Mouse (Mus musculus) heart, postnatal 25 days (tissue): ENCODE measurements at regions not wholly inside any gene's neighbourhood (a gene's known extent, or its start where the extent isn't known, plus 50 kb on each side); places are given as distances from the start of the nearest gene placed in this dataset.
"Not testable (repeated sequence)": the region's sequence is repeated elsewhere in the genome, so short reads cannot be mapped to it uniquely, and the experiment has no call there.

ENCODE experiments used
- DNase-seq: peaks from one replicate; pipeline ENCODE4 v3.0.0; 2022; ENCODE audit warnings: low spot score
- intact Hi-C: fragments of 180-260 bp; cut with DNase I; formaldehyde crosslinking; loops from one replicate; pipeline ENCODE4 v1.15.1; 2025

GRCm38 (mm10) chr10:117458271-117459040, 78.6 kb upstream of the Cpsf6 start:
- intact Hi-C loops: loop anchor here (5.0 kb wide), 1 partner anchor 169 kb away; the partner anchor contains the start of gene Cpm
- DNase-seq: no peak

- DNase-seq: no peak
- intact Hi-C loops: loop anchor here (5.0 kb wide), 1 partner anchor 170 kb away; the partner anchor contains the start of gene Cpm
Observed at GRCm38 (mm10) chr10:117457701-117457950, 77.8 kb upstream of the Cpsf6 start.

DNA sequence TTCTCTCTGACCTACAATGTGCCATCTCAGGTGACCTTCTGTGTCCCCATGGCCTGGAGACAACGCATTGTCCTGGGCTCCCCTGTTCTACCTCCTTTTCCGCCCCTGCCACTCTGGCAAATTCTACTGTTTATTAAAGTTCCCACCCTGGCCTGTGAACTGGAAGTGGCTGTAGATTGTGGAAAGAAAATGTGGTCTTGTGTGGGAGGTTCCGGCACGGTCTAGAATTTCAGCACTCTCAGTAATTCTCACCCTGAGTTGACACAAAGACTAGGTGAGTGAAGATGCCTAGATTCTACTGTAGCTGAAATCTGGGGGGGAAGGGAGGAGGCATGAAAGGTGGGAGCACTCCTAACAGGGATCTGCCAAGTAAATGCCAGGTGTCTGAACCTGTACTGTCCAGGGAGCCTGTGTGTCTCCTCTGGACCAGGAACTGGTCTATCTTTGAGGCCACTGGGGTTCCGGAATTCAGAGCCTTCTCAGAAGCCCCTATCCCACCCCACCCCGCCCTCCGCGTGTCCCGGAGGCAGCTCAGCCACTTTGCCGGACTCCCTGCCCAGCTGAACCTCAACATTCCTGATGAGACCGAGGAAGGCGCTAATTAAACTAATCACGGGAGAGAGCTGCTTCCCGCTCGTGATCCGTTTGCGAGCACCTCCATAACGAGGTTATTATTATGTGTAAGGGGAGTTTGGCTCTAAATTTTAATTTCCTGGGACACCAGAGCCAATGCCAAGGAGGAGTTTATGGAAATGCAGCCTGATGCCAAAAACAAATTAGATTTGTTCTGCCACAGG, 77.3 kb upstream of the Cpsf6 start:
- DNase-seq: no peak

GRCm38 (mm10) chr10:117456427-117456826, 76.6 kb upstream of the Cpsf6 start:
- intact Hi-C loops: loop anchor here (1.0 to 5.0 kb wide), 2 partner anchors 171 to 221 kb away; partner anchors contain the start of gene Cpm
- DNase-seq: no peak

More for the DNA sequence above, 77.3 kb upstream of the Cpsf6 start:
- intact Hi-C loops: loop anchor here (1.0 to 5.0 kb wide), 2 partner anchors 170 to 220 kb away; partner anchors contain the start of gene Cpm

- intact Hi-C loops: loop anchor here (1.0 to 5.0 kb wide), 2 partner anchors 172 to 222 kb away; partner anchors contain the start of gene Cpm
- DNase-seq: no peak
Observed at GRCm38 (mm10) chr10:117455595-117456302, 75.9 kb upstream of the Cpsf6 start.

GRCm38 (mm10) chr10:117454711-117455591, 75.1 kb upstream of the Cpsf6 start:
- no peak for DNase-seq
- intact Hi-C loops: loop anchor here (5.0 kb wide), 1 partner anchor 172 kb away; the partner anchor contains the start of gene Cpm

DNA sequence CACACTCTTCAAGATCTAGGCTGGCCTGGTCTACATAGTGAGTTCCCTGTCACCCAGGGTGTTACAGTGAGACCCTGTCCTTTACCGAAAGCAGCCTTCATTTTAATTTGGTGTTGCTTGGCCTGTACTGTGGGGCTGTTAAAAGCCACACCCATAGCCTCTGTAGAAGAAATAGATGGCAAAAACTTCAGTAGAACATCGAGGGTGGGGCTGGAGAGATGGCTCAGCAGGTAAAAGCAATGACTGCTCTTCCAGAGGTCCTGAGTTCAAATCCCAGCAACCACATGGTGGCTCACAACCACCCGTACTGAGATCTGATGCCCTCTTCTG, 74.3 kb upstream of the Cpsf6 start:
- DNase-seq: no peak
- intact Hi-C loops: no loop called here

DNA sequence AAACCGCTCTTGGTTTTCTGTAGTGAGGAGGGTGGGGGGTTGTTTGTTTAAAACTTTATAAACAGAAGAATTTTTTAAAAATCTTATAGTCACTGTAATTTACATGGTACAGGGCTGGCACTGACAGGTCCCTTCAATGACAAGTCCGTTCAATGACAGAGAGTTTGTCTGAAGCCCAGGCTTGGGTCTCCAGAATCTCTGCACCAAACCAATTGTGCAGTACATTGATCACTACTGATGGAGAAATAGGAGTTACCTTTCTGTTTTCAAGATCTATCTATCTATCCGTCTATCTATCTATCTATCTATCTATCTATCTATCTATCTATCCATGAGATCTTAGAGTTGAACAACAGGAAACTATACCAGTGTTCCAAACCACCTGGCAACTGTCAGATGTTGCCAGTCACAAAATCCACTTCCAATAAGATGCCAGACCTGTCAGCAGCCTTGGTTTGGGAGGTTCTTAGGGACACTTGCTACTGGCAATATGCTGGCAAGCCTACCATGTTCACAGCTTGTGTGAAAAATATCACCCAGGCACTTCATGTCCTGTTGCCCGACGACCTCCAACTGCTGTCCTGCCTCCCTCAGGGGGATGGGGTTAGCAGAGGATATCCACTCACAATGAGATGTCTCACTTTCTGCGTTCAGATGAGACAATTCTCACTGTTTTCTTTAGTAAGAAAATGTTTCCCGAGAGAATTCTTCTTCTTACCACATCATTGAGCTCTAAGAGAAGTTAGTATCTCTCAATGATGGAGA, 73.8 kb upstream of the Cpsf6 start:
- intact Hi-C loops: no loop called here
- DNase-seq: no peak

DNA sequence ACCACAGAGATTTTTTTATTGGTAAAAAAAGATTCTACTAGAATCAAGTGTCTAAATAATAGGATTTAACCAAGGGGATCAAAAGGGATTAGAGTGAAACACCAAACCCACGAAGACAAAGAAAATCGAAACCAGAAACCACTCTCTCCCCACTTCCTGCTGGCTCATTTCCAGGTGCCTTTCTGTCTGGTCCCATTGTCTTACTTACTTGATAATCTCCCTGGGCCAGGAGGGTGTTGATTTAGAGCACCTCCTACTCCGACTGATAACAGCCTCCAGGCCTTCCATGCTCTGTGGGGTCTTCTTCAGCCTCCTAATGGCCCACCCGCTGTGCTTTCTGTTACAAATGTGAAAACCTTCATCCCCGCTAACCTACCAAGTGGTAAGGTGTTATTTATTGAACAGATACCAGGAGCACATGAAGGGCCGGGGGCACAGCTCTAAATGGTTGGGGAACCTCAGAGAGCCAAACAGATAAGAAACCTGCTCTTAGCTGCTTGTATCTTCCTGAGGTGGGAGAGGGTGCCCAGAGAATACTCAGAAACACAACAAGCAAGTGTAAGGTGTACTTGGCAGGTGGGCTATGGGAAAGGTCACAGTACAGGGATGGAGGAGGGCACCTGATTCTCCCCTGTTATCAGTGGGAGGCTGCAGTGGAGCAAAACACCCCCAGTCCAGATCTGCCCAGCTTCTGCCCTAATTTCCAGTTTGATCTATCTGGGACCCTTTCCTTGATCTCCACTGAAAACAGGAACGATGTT, 72.6 kb upstream of the Cpsf6 start:
- intact Hi-C loops: no loop called here
- DNase-seq: no peak

GRCm38 (mm10) chr10:117451396-117452185, 71.8 kb upstream of the Cpsf6 start:
- DNase-seq: no peak
- intact Hi-C loops: no loop called here

DNA sequence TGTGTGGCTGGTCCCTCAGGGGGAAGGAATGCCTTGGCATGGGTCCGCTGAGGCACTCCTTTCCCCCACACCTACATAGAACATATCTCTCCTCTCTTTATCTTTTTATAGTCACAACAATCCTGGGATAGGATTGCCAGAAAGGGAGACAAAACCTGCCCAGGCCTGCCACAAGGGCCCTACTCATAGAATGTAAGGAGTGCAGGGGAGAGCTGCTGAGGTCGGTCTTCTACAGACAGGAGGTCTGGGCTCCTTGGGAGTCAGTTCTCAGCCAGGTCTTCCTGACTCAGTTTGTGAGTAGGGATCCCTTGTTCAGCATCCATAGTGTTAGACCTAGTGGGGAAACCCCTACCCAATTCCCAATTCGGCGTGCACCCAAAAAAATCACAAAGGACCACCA, 70.8 kb upstream of the Cpsf6 start:
- DNase-seq: no peak
- intact Hi-C loops: no loop called here

DNA sequence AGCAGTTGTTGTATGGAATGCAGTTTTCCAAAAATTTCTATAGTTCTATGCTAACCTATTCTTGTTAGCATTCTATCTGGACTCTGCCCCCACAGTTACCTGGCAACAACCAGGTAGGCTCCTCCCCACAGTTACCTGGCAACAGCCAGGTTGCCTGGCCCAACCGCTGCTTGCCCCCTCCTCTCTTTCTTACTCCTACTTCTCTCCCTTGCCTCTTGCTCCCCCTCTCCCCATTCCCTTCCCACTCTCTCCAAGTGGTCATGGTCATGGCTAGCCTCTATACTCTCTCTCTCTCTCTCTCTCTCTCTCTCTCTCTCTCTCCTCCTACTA, 70.4 kb upstream of the Cpsf6 start:
- intact Hi-C loops: no loop called here
- no peak for DNase-seq

DNA sequence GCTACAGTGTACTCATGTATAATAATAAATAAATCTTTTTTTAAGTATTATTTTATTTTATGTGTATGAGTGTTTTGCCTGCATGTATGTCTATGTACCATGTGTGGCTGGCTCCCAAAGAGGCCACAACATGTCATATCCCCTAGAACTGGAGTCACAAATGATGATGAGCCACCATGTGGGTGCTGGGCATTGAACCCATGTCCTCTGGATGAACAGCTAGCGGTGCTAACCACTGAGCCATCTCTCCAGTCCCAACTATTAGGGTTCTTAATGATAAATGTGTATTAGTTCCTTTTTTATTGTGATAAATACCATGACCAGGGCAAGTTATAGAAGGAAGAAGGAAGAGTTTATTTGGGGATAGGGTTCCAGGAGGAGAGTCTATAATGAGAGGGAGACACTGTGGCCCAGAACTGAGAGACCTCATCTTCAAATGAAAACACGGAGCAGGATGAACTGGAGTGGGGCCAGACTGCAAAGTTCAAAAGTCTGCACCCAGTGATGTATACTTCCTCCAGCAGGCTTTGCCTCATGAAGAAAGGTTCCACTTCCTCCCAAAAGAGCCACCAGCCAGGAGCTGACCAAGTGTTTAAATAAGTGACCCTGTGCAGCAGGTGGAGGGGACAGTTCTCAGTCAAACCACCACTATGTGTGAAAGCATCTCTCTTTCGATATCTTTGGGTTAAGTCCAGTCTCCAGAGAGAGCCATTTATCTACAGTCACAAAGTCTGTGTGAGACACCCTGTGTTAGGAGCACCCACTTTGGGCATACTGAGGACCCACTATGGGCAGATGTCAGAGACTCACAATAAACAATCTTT, 69.8 kb upstream of the Cpsf6 start:
- intact Hi-C loops: no loop called here
- no peak for DNase-seq

- intact Hi-C loops, DNase-seq: not testable (repeated sequence)
Observed at GRCm38 (mm10) chr10:117448783-117449182, 69.0 kb upstream of the Cpsf6 start.

DNA sequence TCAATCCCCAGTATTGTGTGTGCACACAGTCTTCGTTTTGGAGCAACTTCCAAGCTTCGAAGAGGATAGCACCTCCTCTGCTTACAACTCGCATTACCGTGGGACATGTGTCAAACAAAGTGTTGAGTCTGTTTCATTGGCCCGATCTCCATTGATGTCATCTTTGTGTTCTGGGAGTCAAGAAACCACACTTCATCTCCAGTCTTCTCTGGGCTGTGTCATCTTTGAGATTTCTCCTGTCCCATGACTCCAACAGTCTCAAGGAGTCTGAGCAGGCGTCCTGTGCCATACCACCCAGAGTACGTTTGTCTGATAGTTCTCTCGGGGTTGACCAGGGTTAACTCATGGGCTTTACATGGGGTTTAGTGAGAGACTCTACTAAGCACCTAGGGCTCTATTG, 67.8 kb upstream of the Cpsf6 start:
- DNase-seq: no peak
- intact Hi-C loops: no loop called here

- no peak for DNase-seq
Observed at GRCm38 (mm10) chr10:117447206-117447605, 67.4 kb upstream of the Cpsf6 start.

DNA sequence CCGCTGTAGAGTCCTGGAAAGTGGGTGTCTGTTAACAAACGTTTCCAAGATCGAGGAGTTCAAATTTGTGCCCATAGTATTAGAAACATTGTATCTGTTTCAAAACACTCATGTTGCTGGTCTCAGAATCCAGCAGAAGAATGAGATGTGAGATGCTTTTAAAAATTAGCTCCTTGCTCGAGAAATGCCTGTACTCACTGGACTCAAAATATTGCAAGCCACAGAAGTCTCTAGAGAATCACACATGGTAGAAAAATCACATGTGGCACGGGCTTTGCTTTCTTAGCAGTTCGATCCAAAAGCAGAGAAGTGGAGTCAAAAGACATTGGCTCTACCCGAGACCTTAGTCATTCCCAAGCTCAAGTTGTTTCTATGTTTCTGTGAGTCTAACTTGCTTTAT, 67.0 kb upstream of the Cpsf6 start:
- intact Hi-C loops: no loop called here
- DNase-seq: no peak

More at GRCm38 (mm10) chr10:117447206-117447605, 67.4 kb upstream of the Cpsf6 start:
- intact Hi-C loops: no loop called here
